9 mouse cellular contexts compared by ENCODE assay signal in the genomic region with DNA sequence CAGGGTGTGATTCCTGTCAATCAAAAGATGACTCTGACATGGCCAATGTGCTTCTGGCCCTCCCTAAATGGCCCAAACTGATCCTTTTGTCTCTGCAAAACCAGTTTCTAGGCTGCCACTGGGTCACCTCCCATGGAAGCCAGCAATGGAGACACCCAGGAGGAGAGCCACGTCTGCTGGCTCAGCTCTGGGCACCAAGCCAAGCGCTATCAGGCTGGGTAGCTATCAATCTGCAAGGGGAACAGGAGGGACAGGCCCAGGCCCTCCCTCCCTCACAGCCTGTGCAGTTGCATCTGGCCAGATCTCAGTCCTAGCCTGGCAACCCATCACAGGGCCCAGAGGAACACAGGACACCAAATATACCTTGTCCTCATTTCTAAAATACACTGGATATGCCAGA. TPM values are rescaled to one million over a fixed set of nuclear protein-coding genes. Genes with fewer than 3 reads are reported as not detected.
DNase-seq lines count a peak whose midpoint lies in the region; ATAC-seq lines count a peak whose summit lies in the region.
"Had no signal": no experiment of that assay in that cellular context is flagged by ENCODE, and none has a peak within 500 bp of the region (broad histone marks: within the 10 kb centered on the region; RNA-seq: fewer than 3 reads in every experiment).

No protein-coding gene starts in this region.

- H3K4me2 ChIP-seq in forebrain, embryonic 12.5 days: no peak overlapping the region
- no peak overlapping the region for H3K4me2 ChIP-seq in forebrain, embryonic 11.5 days (ENCODE audit: low read depth, low read length, severe bottlenecking)
- peak overlapping the region; percentile 55 for H3K4me2 ChIP-seq in heart, embryonic 14.5 days (ENCODE audit: low read length)

- no peak for DNase-seq in forebrain, embryonic 11.5 days (ENCODE audit: low spot score)
- DNase-seq in 3T3-L1 (ENCODE audit: low read depth, low spot score): peak; percentile 70
- peak; percentile 43 to 44 for DNase-seq in cerebellum, adult 18-20 months
- peak; percentile 39 to 49 for DNase-seq in layer of hippocampus, postnatal 14 days (ENCODE audit: low spot score in 2 of 2)
- peak; percentile 72 to 74 for DNase-seq in spleen, postnatal 14 days (ENCODE audit: low spot score in 2 of 2)
- DNase-seq in yolk sac, embryonic 10.5 days (ENCODE audit: low spot score): no peak

- 0 out of 2 replicates have a peak overlapping the region, but pooled peaks have one; percentile 1 for H3K27ac ChIP-seq in forebrain, embryonic 12.5 days
- no peak overlapping the region for H3K27ac ChIP-seq in forebrain, embryonic 11.5 days (ENCODE audit: low read depth, low read length)
- peak overlapping the region; percentile 93 to 96 for H3K27ac ChIP-seq in heart, embryonic 14.5 days (replicated peaks in 1 of 2; ENCODE audit: control insufficient read depth in 1 of 2, insufficient read depth in 1 of 2, low read depth in 2 of 2, low read length in 2 of 2)

- H3K4me1 ChIP-seq in forebrain, embryonic 12.5 days: peaks cover 40% of the 10 kb centered on the region
- peaks cover 2% of the 10 kb centered on the region; the same call in 1 of the 2 replicates for H3K4me1 ChIP-seq in forebrain, embryonic 11.5 days (replicated peaks; ENCODE audit: control insufficient read depth, insufficient read depth, low read length)
- H3K4me1 ChIP-seq in heart, embryonic 14.5 days (ENCODE audit: control insufficient read depth in 2 of 2, insufficient read depth in 2 of 2, low read length in 2 of 2): peaks cover 48 to 81% of the 10 kb centered on the region in 2 experiments

- WGBS in forebrain, embryonic 12.5 days: 49% methylated on average over 2 of the region's 2 CpGs
- WGBS in forebrain, embryonic 11.5 days: 51% methylated on average over 2 of the region's 2 CpGs
- WGBS in heart, embryonic 14.5 days: 0% methylated on average over 2 of the region's 2 CpGs

- ATAC-seq in forebrain, embryonic 12.5 days (ENCODE audit: low FRiP score): no peak
- ATAC-seq in forebrain, embryonic 11.5 days (replicated peaks; ENCODE audit: low FRiP score): no peak
- ATAC-seq in heart, embryonic 14.5 days (ENCODE audit: insufficient number of reproducible peaks, insufficient read depth, low FRiP score, low read depth): peak; percentile 74

- no peaks in the 10 kb centered on the region for H3K9me3 ChIP-seq in forebrain, embryonic 12.5 days
- no peaks in the 10 kb centered on the region for H3K9me3 ChIP-seq in forebrain, embryonic 11.5 days (ENCODE audit: control insufficient read depth, low read length)
- no peaks in the 10 kb centered on the region for H3K9me3 ChIP-seq in heart, embryonic 14.5 days (ENCODE audit: control insufficient read depth, low read length)

- no peak overlapping the region for H3K4me3 ChIP-seq in forebrain, embryonic 12.5 days (replicated peaks)
- H3K4me3 ChIP-seq in forebrain, embryonic 11.5 days (ENCODE audit: low read depth, low read length): no peak overlapping the region
- H3K4me3 ChIP-seq in heart, embryonic 14.5 days (ENCODE audit: control insufficient read depth in 1 of 2, insufficient read depth in 1 of 2, low read depth in 1 of 2, low read length in 2 of 2): peak overlapping the region in 1 of 2 experiments; percentile 10; a peak in 2 of 4 replicates

- H3K27me3 ChIP-seq in forebrain, embryonic 12.5 days: no peaks in the 10 kb centered on the region
- no peaks in the 10 kb centered on the region for H3K27me3 ChIP-seq in forebrain, embryonic 11.5 days (ENCODE audit: control insufficient read depth, insufficient read depth, low read length)
- H3K27me3 ChIP-seq in heart, embryonic 14.5 days (ENCODE audit: control insufficient read depth, insufficient read depth, low read length): no peaks in the 10 kb centered on the region
- H3K27me3 ChIP-seq: CH12.LX had no signal

- H3K36me3 ChIP-seq in forebrain, embryonic 12.5 days (replicated peaks): peaks cover 9% of the 10 kb centered on the region; the same call in 1 of the 2 replicates
- no peaks in the 10 kb centered on the region for H3K36me3 ChIP-seq in forebrain, embryonic 11.5 days (ENCODE audit: control insufficient read depth, insufficient read depth, low read length)
- H3K36me3 ChIP-seq in heart, embryonic 14.5 days (ENCODE audit: control insufficient read depth, insufficient read depth, low read length): peaks cover 19% of the 10 kb centered on the region

- no peak overlapping the region for H3K9ac ChIP-seq in forebrain, embryonic 12.5 days
- H3K9ac ChIP-seq in forebrain, embryonic 11.5 days (ENCODE audit: low read length): no peak overlapping the region
- H3K9ac ChIP-seq in heart, embryonic 14.5 days (ENCODE audit: low read length): peak overlapping the region; percentile 57; the same call in 1 of the 2 replicates

RNA-seq across cellular contexts. Expression of a gene that starts 4.8 kb away (rescaled TPM):
- polyA plus RNA-seq in forebrain, embryonic 12.5 days (2016; fragmentation: Nextera tagmentation; extraction: Ambion mirVana): 22.8 and 23.1 TPM in 2 replicates
- polyA plus RNA-seq in forebrain, embryonic 11.5 days (2014; fragmentation: Nextera tagmentation; extraction: Ambion mirVana): 23.5 and 26.6 TPM in 2 replicates
- polyA plus RNA-seq in heart, embryonic 14.5 days (2014; fragmentation: Nextera tagmentation; extraction: Ambion mirVana): 64.1 and 66.2 TPM in 2 replicates
- 10 to 100 TPM; 94.7 to 99.2 TPM for total RNA-seq in layer of hippocampus, postnatal 14 days (2021)

Comparison
In these comparisons a context has a peak if more than half of its experiments do, and no peak if none do; other contexts are left out.
1. DNase-seq: peak in 3T3-L1 (single experiment), cerebellum, adult 18-20 months (2 of 2), layer of hippocampus, postnatal 14 days (2 of 2) and spleen, postnatal 14 days (2 of 2); none in forebrain, embryonic 11.5 days (single experiment) and yolk sac, embryonic 10.5 days (single experiment).